Mouse (Mus musculus) intestine, embryonic 15.5 days (tissue): ENCODE measurements around the gene Fblim1. TPM values are rescaled to one million over a fixed set of nuclear protein-coding genes. Genes with fewer than 3 reads are reported as not detected.

ENCODE experiments used
- ATAC-seq: fragments of 200-750 bp; cut with Nextera tagmentation; 2 replicates; pipeline ENCODE4 v1.8.0; 2017; ENCODE audit warnings: moderate TSS enrichment, moderate library complexity
- H3K27ac ChIP-seq: fragments of 300-500 bp; sonication (generic); 2 replicates; pipeline ENCODE4 v1.5.1; 2015; ENCODE audit warnings: mild to moderate bottlenecking, inconsistent platforms
- H3K27me3 ChIP-seq: fragments of 300-500 bp; sonication (generic); replicated peaks from 2 replicates; pipeline ENCODE4 v1.6.1; 2015; ENCODE audit warnings: inconsistent platforms
- H3K36me3 ChIP-seq: fragments of 300-500 bp; sonication (generic); 2 replicates; pipeline ENCODE4 v1.6.1; 2015; ENCODE audit warnings: inconsistent platforms
- H3K4me1 ChIP-seq: fragments of 300-500 bp; sonication (generic); replicated peaks from 2 replicates; pipeline ENCODE4 v1.6.1; 2015; ENCODE audit warnings: inconsistent platforms
- H3K4me2 ChIP-seq: fragments of 300-500 bp; sonication (generic); replicated peaks from 2 replicates; pipeline ENCODE4 v1.6.1; 2015; ENCODE audit warnings: mild to moderate bottlenecking, inconsistent platforms
- H3K4me3 ChIP-seq: fragments of 300-500 bp; sonication (generic); replicated peaks from 2 replicates; pipeline ENCODE4 v1.5.1; 2015; ENCODE audit warnings: inconsistent platforms
- H3K9ac ChIP-seq: fragments of 300-500 bp; sonication (generic); 2 replicates; pipeline ENCODE4 v1.6.1; 2015; ENCODE audit warnings: inconsistent platforms
- H3K9me3 ChIP-seq: fragments of 300-500 bp; sonication (generic); 2 replicates; pipeline ENCODE4 v1.6.1; 2016; ENCODE audit warnings: inconsistent platforms
- WGBS: fragments of 180-500 bp; shearing (Covaris S2); methylation state at CpG from one replicate; pipeline ENCODE4 v1.1.7; 2015; 5-methylcytosine and 5-hydroxymethylcytosine counted together
- polyA plus RNA-seq: library from polyadenylated mRNA; unstranded; fragments of >200 nt; fragmentation: Nextera tagmentation; extraction: Ambion mirVana; gene quantifications from 2 replicates; pipeline ENCODE4 v1.2.1, GENCODE M21; 2015

Fblim1 gene
- polyA plus RNA-seq, 1 experiment from 2014 or later = 68.9 TPM

- Histone ChIP-seq H3K27ac (no peak overlapping the region), H3K9me3 (no peaks in the 10 kb centered on the region), H3K4me3 (no peak overlapping the region), H3K36me3 (peaks cover under 1% of the 10 kb centered on the region), H3K4me2 (no peak overlapping the region), H3K4me1 (peaks cover 6% of the 10 kb centered on the region; the same call in 1 of the 2 replicates), H3K9ac (no peak overlapping the region), H3K27me3 (no peaks in the 10 kb centered on the region)
- 78% methylated on average over 7 of the region's 7 CpGs for WGBS
- no peak for ATAC-seq
Measured at GRCm38 (mm10) chr4:141526936-141527650, 78.8 kb downstream of the Fblim1 start.

Other genes with a start within 250 kb of the Fblim1 start
- 2.0 and 2.3 TPM in 2 replicates for gene Fam131c, start 237.9 kb downstream of the Fblim1 start, polyA plus RNA-seq
- 0.06 and 0.08 TPM in 2 replicates for gene Clcnka, start 207.4 kb downstream of the Fblim1 start, polyA plus RNA-seq
- gene Clcnkb, start 190.1 kb downstream of the Fblim1 start, polyA plus RNA-seq = not detected in 2 replicates
- 3.0 and 3.1 TPM in 2 replicates for gene Hspb7, start 185.3 kb downstream of the Fblim1 start, polyA plus RNA-seq
- not detected in 2 replicates for gene Srarp, start 170.0 kb downstream of the Fblim1 start, polyA plus RNA-seq
- gene Zbtb17, start 161.4 kb downstream of the Fblim1 start, polyA plus RNA-seq = 25.6 and 27.2 TPM in 2 replicates
- 7.4 and 10.5 TPM in 2 replicates for gene Spen, start 67.5 kb downstream of the Fblim1 start, polyA plus RNA-seq
- gene Tmem82, start 12.5 kb upstream of the Fblim1 start, polyA plus RNA-seq = 18.5 and 21.0 TPM in 2 replicates
- 3.3 and 4.3 TPM in 2 replicates for gene Slc25a34, start 17.7 kb upstream of the Fblim1 start, polyA plus RNA-seq
- gene Plekhm2, start 58.8 kb upstream of the Fblim1 start, polyA plus RNA-seq = 3.9 and 4.5 TPM in 2 replicates
- not detected in 2 replicates for gene Rsc1a1, start 79.5 kb upstream of the Fblim1 start, polyA plus RNA-seq
- gene Ddi2, start 117.3 kb upstream of the Fblim1 start, polyA plus RNA-seq = 23.3 and 24.4 TPM in 2 replicates
- 36.7 and 41.9 TPM in 2 replicates for gene Agmat, start 140.6 kb upstream of the Fblim1 start, polyA plus RNA-seq
- 4.2 and 4.4 TPM in 2 replicates for gene Dnajc16, start 184.8 kb upstream of the Fblim1 start, polyA plus RNA-seq
- 21.8 and 22.2 TPM in 2 replicates for gene Casp9, start 187.5 kb upstream of the Fblim1 start, polyA plus RNA-seq
- gene Cela2a, start 220.1 kb upstream of the Fblim1 start, polyA plus RNA-seq = 131 and 571 TPM in 2 replicates
- 0.45 and 0.97 TPM in 2 replicates for gene Ctrc, start 240.3 kb upstream of the Fblim1 start, polyA plus RNA-seq